Mouse (Mus musculus) ES-Bruce4 (cell line): ENCODE results near the gene Atp23. TPM values are rescaled to one million over a fixed set of nuclear protein-coding genes. Genes with fewer than 3 reads are reported as not detected.

Source experiments
- H3K27ac ChIP-seq: 2 replicates; pipeline ENCODE4 v1.5.1; 2012; ENCODE audit warnings: low read length, inconsistent platforms; ENCODE audit not compliant: insufficient read depth
- H3K27me3 ChIP-seq: 2 replicates; pipeline ENCODE4 v1.6.1; 2012; ENCODE audit warnings: mild to moderate bottlenecking, low read length, inconsistent platforms; ENCODE audit not compliant: control insufficient read depth, poor library complexity, insufficient read depth, severe bottlenecking
- H3K36me3 ChIP-seq: 2 replicates; pipeline ENCODE4 v1.6.1; 2012; ENCODE audit warnings: inconsistent platforms, mild to moderate bottlenecking, low read length, moderate library complexity; ENCODE audit not compliant: control insufficient read depth, poor library complexity, insufficient read depth, severe bottlenecking
- H3K4me1 ChIP-seq: one replicate; pipeline ENCODE4 v1.8.1; 2011; ENCODE audit warnings: low read length; ENCODE audit not compliant: control insufficient read depth, insufficient read depth
- H3K4me3 ChIP-seq: 2 replicates; pipeline ENCODE4 v1.5.1; 2011; ENCODE audit warnings: low read depth, mild to moderate bottlenecking, low read length
- H3K9ac ChIP-seq: 2 replicates; pipeline ENCODE4 v1.6.1; 2012; ENCODE audit warnings: low read depth, mild to moderate bottlenecking, inconsistent platforms; ENCODE audit not compliant: poor library complexity, severe bottlenecking
- H3K9me3 ChIP-seq: replicated peaks from 2 replicates; pipeline ENCODE4 v1.6.1; 2012; ENCODE audit warnings: mild to moderate bottlenecking, low read length, inconsistent platforms; ENCODE audit not compliant: control insufficient read depth, poor library complexity, insufficient read depth, severe bottlenecking
- CTCF ChIP-seq: IDR thresholded peaks from one replicate; pipeline ENCODE4 v1.8.1; 2011; ENCODE audit warnings: low read depth, low read length
- EP300 ChIP-seq: IDR thresholded peaks from 2 replicates; pipeline ENCODE4 v1.6.1; 2011; ENCODE audit warnings: low read depth, low read length; ENCODE audit not compliant: insufficient read depth
- POLR2A ChIP-seq: IDR thresholded peaks from one replicate; pipeline ENCODE4 v1.8.1; 2011; ENCODE audit warnings: low read length; ENCODE audit not compliant: insufficient read depth
- polyA plus RNA-seq: library from polyadenylated mRNA; stranded (reverse); fragments of >200 nt; gene quantifications from 2 replicates; pipeline ENCODE4 v1.2.4, GENCODE M21; 2011; ENCODE audit warnings: low read depth; ENCODE audit not compliant: missing spikeins, insufficient read depth, insufficient read length

The Atp23 gene
- polyA plus RNA-seq, 1 experiment = 10.2 TPM

GRCm38 (mm10) chr10:126869372-126870318, 31.5 kb downstream of the Atp23 start:
- no peak overlapping the region for H3K4me3 ChIP-seq

GRCm38 (mm10) chr10:126865284-126865683, 35.9 kb downstream of the Atp23 start:
- H3K27me3 ChIP-seq = no peaks in the 10 kb centered on the region
- H3K27ac ChIP-seq = no peak overlapping the region
- no peak overlapping the region for H3K9ac ChIP-seq
- TF ChIP-seq EP300 (no peak), CTCF (no peak), POLR2A (no peak)
- no peaks in the 10 kb centered on the region for H3K9me3 ChIP-seq
- H3K4me3 ChIP-seq = no peak overlapping the region
- no peaks in the 10 kb centered on the region for H3K4me1 ChIP-seq
- no peaks in the 10 kb centered on the region for H3K36me3 ChIP-seq

More at GRCm38 (mm10) chr10:126869372-126870318, 31.5 kb downstream of the Atp23 start:
- H3K27me3 ChIP-seq = no peaks in the 10 kb centered on the region
- no peaks in the 10 kb centered on the region for H3K36me3 ChIP-seq
- no peak overlapping the region for H3K27ac ChIP-seq
- no peak overlapping the region for H3K9ac ChIP-seq
- no peak for TF ChIP-seq EP300
- TF ChIP-seq CTCF = peak; percentile 87
- H3K4me1 ChIP-seq = no peaks in the 10 kb centered on the region
- H3K9me3 ChIP-seq = no peaks in the 10 kb centered on the region

- no peak for TF ChIP-seq EP300
- TF ChIP-seq CTCF = no peak
- no peak for TF ChIP-seq POLR2A
- no peak overlapping the region for H3K9ac ChIP-seq
- no peak overlapping the region for H3K4me3 ChIP-seq
- H3K4me1 ChIP-seq = no peaks in the 10 kb centered on the region
- H3K9me3 ChIP-seq = no peaks in the 10 kb centered on the region
- no peaks in the 10 kb centered on the region for H3K36me3 ChIP-seq
- H3K27me3 ChIP-seq = no peaks in the 10 kb centered on the region
- no peak overlapping the region for H3K27ac ChIP-seq
Observed at GRCm38 (mm10) chr10:126862193-126862592, 39.0 kb downstream of the Atp23 start.

GRCm38 (mm10) chr10:126853286-126853685, 47.9 kb downstream of the Atp23 start:
- TF ChIP-seq CTCF (peak; percentile 49), EP300 (no peak), POLR2A (no peak)
- no peaks in the 10 kb centered on the region for H3K4me1 ChIP-seq
- H3K27me3 ChIP-seq = no peaks in the 10 kb centered on the region
- H3K4me3 ChIP-seq = no peak overlapping the region
- no peaks in the 10 kb centered on the region for H3K36me3 ChIP-seq
- no peaks in the 10 kb centered on the region for H3K9me3 ChIP-seq
- H3K9ac ChIP-seq = no peak overlapping the region
- H3K27ac ChIP-seq = no peak overlapping the region

GRCm38 (mm10) chr10:126845309-126845911, 55.7 kb downstream of the Atp23 start:
- no peaks in the 10 kb centered on the region for H3K27me3 ChIP-seq
- H3K9ac ChIP-seq = no peak overlapping the region
- no peaks in the 10 kb centered on the region for H3K36me3 ChIP-seq
- no peaks in the 10 kb centered on the region for H3K4me1 ChIP-seq
- no peaks in the 10 kb centered on the region for H3K9me3 ChIP-seq
- no peak overlapping the region for H3K27ac ChIP-seq
- H3K4me3 ChIP-seq = no peak overlapping the region
- no peak for TF ChIP-seq CTCF
- no peak for TF ChIP-seq EP300
- no peak for TF ChIP-seq POLR2A

GRCm38 (mm10) chr10:126844689-126845088, 56.5 kb downstream of the Atp23 start:
- no peak for TF ChIP-seq EP300
- peak; percentile 68 for TF ChIP-seq CTCF
- no peak for TF ChIP-seq POLR2A
- no peaks in the 10 kb centered on the region for H3K9me3 ChIP-seq
- H3K4me3 ChIP-seq = no peak overlapping the region
- H3K36me3 ChIP-seq = no peaks in the 10 kb centered on the region
- no peaks in the 10 kb centered on the region for H3K27me3 ChIP-seq
- H3K9ac ChIP-seq = no peak overlapping the region
- no peaks in the 10 kb centered on the region for H3K4me1 ChIP-seq
- H3K27ac ChIP-seq = no peak overlapping the region
